Mouse (Mus musculus) lung, postnatal 0 days (tissue): ENCODE results near the gene Tmem269. TPM values are rescaled to one million over a fixed set of nuclear protein-coding genes. Genes with fewer than 3 reads are reported as not detected.

Experiments used
- ATAC-seq: fragments of 200-750 bp; cut with Nextera tagmentation; 2 replicates; pipeline ENCODE4 v1.8.0; 2017; ENCODE audit warnings: moderate library complexity
- DNase-seq: peaks from one replicate; pipeline ENCODE4 v3.0.0-alpha.2; 2016; ENCODE audit warnings: low spot score
- H3K27ac ChIP-seq: fragments of 300-500 bp; sonication (generic); 2 replicates; pipeline ENCODE4 v1.5.1; 2014; ENCODE audit warnings: antibody characterized with exemption, mild to moderate bottlenecking, low read length, mixed read lengths
- H3K27me3 ChIP-seq: fragments of 300-500 bp; sonication (generic); replicated peaks from 2 replicates; pipeline ENCODE4 v1.6.1; 2014; ENCODE audit warnings: low read length, mixed read lengths; ENCODE audit not compliant: insufficient read depth
- H3K36me3 ChIP-seq: fragments of 300-500 bp; sonication (generic); 2 replicates; pipeline ENCODE4 v1.6.1; 2014; ENCODE audit warnings: low read length, mixed read lengths; ENCODE audit not compliant: insufficient read depth
- H3K4me1 ChIP-seq: fragments of 300-500 bp; sonication (generic); 2 replicates; pipeline ENCODE4 v1.6.1; 2014; ENCODE audit warnings: antibody characterized with exemption, low read depth, low read length, mixed read lengths; ENCODE audit not compliant: insufficient read depth
- H3K4me2 ChIP-seq: fragments of 300-500 bp; sonication (generic); replicated peaks from 2 replicates; pipeline ENCODE4 v1.6.1; 2014; ENCODE audit warnings: low read depth, mild to moderate bottlenecking, low read length, moderate library complexity, mixed read lengths
- H3K4me3 ChIP-seq: fragments of 300-500 bp; sonication (generic); 2 replicates; pipeline ENCODE4 v1.5.1; 2014; ENCODE audit warnings: low read depth, low read length
- H3K9ac ChIP-seq: fragments of 300-500 bp; sonication (generic); replicated peaks from 2 replicates; pipeline ENCODE4 v1.6.1; 2014; ENCODE audit warnings: low read depth, mild to moderate bottlenecking
- H3K9me3 ChIP-seq: fragments of 300-500 bp; sonication (generic); 2 replicates; pipeline ENCODE4 v1.6.1; 2016; ENCODE audit warnings: low read length, mixed read lengths
- CTCF ChIP-seq: IDR thresholded peaks from 2 replicates; pipeline ENCODE4 v1.5.1; 2016; ENCODE audit warnings: antibody characterized with exemption, mild to moderate bottlenecking
- EP300 ChIP-seq: IDR thresholded peaks from 2 replicates; pipeline ENCODE4 v1.6.1; 2016; ENCODE audit warnings: antibody characterized with exemption, mild to moderate bottlenecking, control low read depth
- WGBS: fragments of 180-500 bp; shearing (Covaris S2); extraction: QIAGEN DNeasy Blood & Tissue Kit; methylation state at CpG from one replicate; pipeline ENCODE4 v1.1.7; 2014; 5-methylcytosine and 5-hydroxymethylcytosine counted together
- polyA plus RNA-seq: library from polyadenylated mRNA; unstranded; fragments of >200 nt; fragmentation: Nextera tagmentation; extraction: Ambion mirVana; gene quantifications from 2 replicates; pipeline ENCODE4 v1.2.1, GENCODE M21; 2015

Tmem269 gene
- 0.10 and 0.18 TPM in 2 replicates for polyA plus RNA-seq

DNA sequence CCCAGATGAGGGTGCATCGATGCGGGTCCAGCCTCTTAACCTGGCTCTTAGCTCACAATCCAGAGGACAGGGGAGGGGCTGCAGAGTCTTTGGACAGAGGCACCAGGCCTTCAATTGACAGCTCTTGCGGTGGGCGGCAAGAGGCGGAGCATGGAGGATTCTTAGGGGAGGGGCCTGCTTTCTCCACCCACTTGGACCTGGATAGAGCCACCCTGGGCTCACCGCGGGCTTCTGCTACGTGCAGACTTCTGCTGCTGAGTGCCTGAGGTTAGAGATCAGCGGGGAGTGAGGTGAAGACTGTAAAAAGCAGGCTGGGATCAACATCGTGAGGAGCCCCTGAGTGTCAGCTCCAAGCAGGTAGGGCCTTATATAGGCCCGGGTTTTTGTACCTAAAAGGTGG, at the start of gene Tmem269:
Gene Tmem269, minus strand, starts transcription at position 49 of the 400 bp plus-strand sequence.
- 16% methylated on average over 11 of the region's 11 CpGs for WGBS
- ATAC-seq = no peak
- Histone ChIP-seq H3K9me3 (no peaks in the 10 kb centered on the region), H3K4me3 (no peak within 1 kb of the TSS), H3K4me2 (no peak within 1 kb of the TSS), H3K27ac (no peak within 1 kb of the TSS), H3K36me3 (no peaks in the 10 kb centered on the region), H3K9ac (no peak within 1 kb of the TSS), H3K27me3 (no peaks in the 10 kb centered on the region), H3K4me1 (no peaks in the 10 kb centered on the region)
- no peak for TF ChIP-seq CTCF
- TF ChIP-seq EP300 = no peak
- DNase-seq = no peak

DNA sequence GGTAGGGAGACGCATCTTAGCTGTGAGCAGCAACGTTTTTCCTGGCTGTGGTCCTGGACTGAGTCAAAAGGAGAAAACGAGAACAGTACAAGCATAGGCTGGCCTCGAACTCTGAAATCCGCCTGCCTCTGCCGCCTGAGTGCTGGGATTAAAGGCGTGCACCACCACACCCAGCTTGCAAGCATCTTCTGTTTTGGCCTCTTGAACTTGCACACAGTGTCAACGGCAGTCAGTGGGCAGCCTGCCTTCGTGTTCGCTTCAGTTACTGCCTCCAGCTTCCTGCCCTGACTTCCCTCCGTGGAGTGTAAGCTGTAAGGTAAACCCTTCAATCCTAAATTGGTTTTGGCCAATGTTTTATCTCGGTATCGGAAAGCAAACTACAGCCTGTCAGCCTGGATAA, 48.6 kb upstream of the Tmem269 start:
- no peaks in the 10 kb centered on the region for H3K27me3 ChIP-seq
- no peaks in the 10 kb centered on the region for H3K4me1 ChIP-seq
- no peaks in the 10 kb centered on the region for H3K9me3 ChIP-seq
- no peak overlapping the region for H3K4me2 ChIP-seq
- no peak overlapping the region for H3K9ac ChIP-seq
- ATAC-seq = no peak
- no peak overlapping the region for H3K27ac ChIP-seq
- 0 out of 2 replicates have a peak, but pooled peaks cover under 1% of the 10 kb centered on the region for H3K36me3 ChIP-seq
- H3K4me3 ChIP-seq = no peak overlapping the region
- DNase-seq = no peak
- WGBS = 62% methylated on average over 13 of the region's 13 CpGs
- TF ChIP-seq EP300 (no peak), CTCF (no peak)

DNA sequence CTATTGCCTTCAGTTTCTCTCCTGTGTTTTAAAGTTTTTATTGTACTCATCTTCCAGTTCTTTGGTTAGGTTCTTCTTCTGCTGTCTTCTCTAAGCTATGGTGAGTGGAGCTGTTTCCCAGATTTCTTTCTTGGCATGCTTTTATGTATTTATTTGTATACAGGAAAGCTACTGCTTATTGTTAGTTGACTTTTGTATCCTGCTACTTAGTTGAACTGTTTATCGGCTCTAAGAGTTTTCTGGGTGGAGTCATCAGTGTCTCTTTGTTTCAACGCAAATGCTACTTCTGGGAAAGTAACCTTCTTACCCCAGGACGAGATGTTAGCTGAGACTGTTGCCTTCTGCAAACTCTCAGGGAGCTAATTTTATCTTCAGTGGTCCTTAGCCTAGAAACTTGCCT, 45.4 kb upstream of the Tmem269 start:
- H3K36me3 ChIP-seq = no peaks in the 10 kb centered on the region
- peak; percentile 64 for DNase-seq
- H3K4me3 ChIP-seq = no peak overlapping the region
- no peaks in the 10 kb centered on the region for H3K27me3 ChIP-seq
- no peaks in the 10 kb centered on the region for H3K4me1 ChIP-seq
- peak; percentile 37; the same call in 1 of the 2 replicates for ATAC-seq
- no peak overlapping the region for H3K9ac ChIP-seq
- peak overlapping the region; percentile 68 for H3K27ac ChIP-seq
- WGBS = 34% methylated on average over 3 of the region's 3 CpGs
- no peak overlapping the region for H3K4me2 ChIP-seq
- TF ChIP-seq CTCF (no peak), EP300 (peak; percentile 92)
- H3K9me3 ChIP-seq = no peaks in the 10 kb centered on the region

DNA sequence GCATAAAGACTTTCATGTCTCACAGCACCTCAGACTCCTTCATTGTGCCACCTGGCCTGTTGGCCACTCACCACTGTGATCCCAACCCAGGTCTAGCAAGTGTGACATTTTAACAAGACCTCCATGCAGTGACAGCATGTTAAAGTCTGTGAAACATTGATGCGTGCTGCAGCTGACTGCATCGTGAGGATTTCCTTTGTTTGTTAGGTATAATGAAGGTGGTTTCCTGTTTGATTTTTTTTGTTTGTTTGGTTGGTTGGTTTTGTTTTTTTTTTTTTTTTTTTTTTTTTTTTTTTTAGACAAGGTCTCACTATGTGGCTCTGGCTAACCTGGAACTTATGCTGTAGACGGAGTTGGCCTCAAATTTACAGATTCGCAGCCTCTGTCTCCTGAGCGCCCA, 44.5 kb upstream of the Tmem269 start:
- H3K36me3 ChIP-seq = no peaks in the 10 kb centered on the region
- no peak overlapping the region for H3K9ac ChIP-seq
- peak overlapping the region; percentile 4; the same call in 1 of the 2 replicates for H3K27ac ChIP-seq
- no peaks in the 10 kb centered on the region for H3K4me1 ChIP-seq
- TF ChIP-seq EP300 (0 out of 2 replicates have a peak, but pooled peaks have one; percentile 25), CTCF (no peak)
- no peaks in the 10 kb centered on the region for H3K27me3 ChIP-seq
- H3K4me2 ChIP-seq = no peak overlapping the region
- WGBS = 85% methylated on average over 5 of the region's 5 CpGs
- no peak for ATAC-seq
- no peak for DNase-seq
- H3K4me3 ChIP-seq = no peak overlapping the region
- no peaks in the 10 kb centered on the region for H3K9me3 ChIP-seq

GRCm38 (mm10) chr4:119261087-119261713, 43.2 kb upstream of the Tmem269 start:
- 53% methylated on average over 7 of the region's 7 CpGs for WGBS
- ATAC-seq (peak; percentile 74), DNase-seq (peak; percentile 53)
- Histone ChIP-seq H3K4me3 (no peak overlapping the region), H3K9ac (no peak overlapping the region), H3K4me2 (no peak overlapping the region), H3K36me3 (no peaks in the 10 kb centered on the region), H3K9me3 (no peaks in the 10 kb centered on the region), H3K27ac (peak overlapping the region; percentile 77), H3K27me3 (no peaks in the 10 kb centered on the region), H3K4me1 (no peaks in the 10 kb centered on the region)
- no peak; the same call in 1 of the 2 replicates for TF ChIP-seq CTCF
- peak; percentile 86 for TF ChIP-seq EP300

DNA sequence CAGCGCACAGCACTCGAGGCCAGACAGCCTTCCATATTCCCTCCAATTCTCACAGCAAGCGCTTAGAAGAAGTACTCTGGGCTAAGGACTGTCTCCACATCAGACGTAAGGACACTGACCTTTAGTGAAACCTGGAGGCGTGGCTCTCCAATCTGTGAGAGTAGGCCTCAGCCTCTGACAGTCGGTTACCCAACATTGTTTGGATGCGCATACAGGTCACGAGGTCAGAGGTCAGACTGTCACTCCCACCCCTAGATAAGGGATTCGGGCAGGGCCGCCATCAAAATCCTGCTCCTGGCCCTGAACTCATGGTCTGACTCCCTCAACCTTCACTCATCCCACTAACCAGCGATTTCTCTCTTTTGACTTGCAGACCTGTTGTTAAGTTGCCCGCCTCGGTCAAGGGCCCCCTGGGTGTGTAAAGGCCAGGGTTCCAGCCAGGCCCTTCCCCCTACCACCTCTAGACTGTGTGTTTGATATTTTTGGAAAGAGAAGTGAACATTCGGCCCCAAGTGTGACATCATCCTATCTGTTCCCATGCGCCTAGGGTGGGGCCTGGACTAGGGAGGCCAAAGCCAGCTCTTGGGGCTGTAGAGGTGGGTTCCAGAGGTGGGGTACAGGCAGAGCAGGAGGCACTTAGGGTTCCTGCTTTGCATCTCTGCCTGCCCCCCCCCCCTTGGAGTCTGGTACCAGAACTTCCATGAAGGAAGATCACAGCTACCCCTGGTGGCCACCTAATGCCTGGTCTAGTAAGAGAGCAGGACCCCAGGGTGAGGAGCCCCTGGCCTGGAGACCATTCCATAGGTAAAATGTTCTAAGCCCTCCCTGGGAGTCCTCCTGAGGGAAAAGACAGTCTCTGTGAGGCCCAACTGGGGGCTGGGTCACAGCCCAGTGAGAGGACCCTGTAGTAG, 41.6 kb upstream of the Tmem269 start:
- Histone ChIP-seq H3K4me3 (no peak overlapping the region), H3K36me3 (no peaks in the 10 kb centered on the region), H3K4me2 (no peak overlapping the region), H3K9ac (no peak overlapping the region), H3K9me3 (no peaks in the 10 kb centered on the region), H3K27me3 (no peaks in the 10 kb centered on the region), H3K27ac (no peak overlapping the region), H3K4me1 (no peaks in the 10 kb centered on the region)
- 81% methylated on average over 15 of the region's 15 CpGs for WGBS
- TF ChIP-seq EP300 = no peak
- TF ChIP-seq CTCF = peak; percentile 46
- no peak for ATAC-seq
- no peak for DNase-seq
